Mouse (Mus musculus) leukemia stem cell, adult 10-12 weeks (primary cell): ENCODE measurements around the gene Vmn1r201. TPM values are rescaled to one million over a fixed set of nuclear protein-coding genes. Genes with fewer than 3 reads are reported as not detected.

Experiments used
- polyA plus RNA-seq: library from polyadenylated mRNA; stranded (reverse); fragments of >175 nt; gene quantifications from 2 replicates; pipeline ENCODE4 v1.2.3, GENCODE M21; 2012; ENCODE audit warnings: low replicate concordance

Vmn1r201 gene
- polyA plus RNA-seq = not detected in 2 replicates

GRCm38 (mm10) chr13:22471623-22472022 lies at the start of gene Vmn1r201:
Gene Vmn1r201, plus strand, starts transcription at chr13:22471923.

DNA sequence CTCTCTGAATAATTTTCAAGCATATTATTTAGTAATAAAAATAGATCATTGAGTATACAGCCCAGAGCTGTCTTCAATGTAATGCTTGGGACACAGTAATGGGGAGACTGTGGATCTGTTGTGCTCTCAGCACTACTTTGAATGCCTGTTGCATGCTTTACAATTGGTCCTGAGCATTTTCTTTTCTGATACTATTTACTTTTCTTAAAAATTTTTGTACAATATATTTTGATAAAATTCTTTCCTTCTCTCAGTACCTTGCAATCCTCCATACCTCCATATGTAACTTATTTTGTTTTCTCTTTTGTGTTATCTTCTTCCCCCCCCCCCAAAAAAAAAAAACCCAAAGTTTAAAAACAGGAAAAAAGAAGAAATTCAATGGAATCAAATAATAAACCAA lies 33.6 kb downstream of the Vmn1r201 start, which contains the start of gene Vmn1r202:
Gene Vmn1r202 (minus strand): TSS at position 101 of the 400 bp plus-strand sequence.

GRCm38 (mm10) chr13:22517814-22518213 lies 46.1 kb downstream of the Vmn1r201 start, which contains the start of gene Vmn1r203:
Gene Vmn1r203, plus strand, starts transcription at chr13:22518114.

Other genes with a start within 250 kb of the Vmn1r201 start
- not detected in 2 replicates for gene Vmn1r193, start 248.8 kb upstream of the Vmn1r201 start, polyA plus RNA-seq
- not detected in 2 replicates for gene Vmn1r194, start 227.7 kb upstream of the Vmn1r201 start, polyA plus RNA-seq
- not detected in 2 replicates for gene Vmn1r195, start 201.4 kb upstream of the Vmn1r201 start, polyA plus RNA-seq
- gene Vmn1r196, start 182.0 kb upstream of the Vmn1r201 start, polyA plus RNA-seq = not detected in 2 replicates
- gene Vmn1r197, start 147.3 kb upstream of the Vmn1r201 start, polyA plus RNA-seq = not detected in 2 replicates
- gene Vmn1r198, start 121.6 kb upstream of the Vmn1r201 start, polyA plus RNA-seq = not detected in 2 replicates
- not detected in 2 replicates for gene Vmn1r199, start 92.1 kb upstream of the Vmn1r201 start, polyA plus RNA-seq
- gene Vmn1r200, start 81.5 kb upstream of the Vmn1r201 start, polyA plus RNA-seq = not detected in 2 replicates
- not detected in 2 replicates for gene Vmn1r202, start 33.5 kb downstream of the Vmn1r201 start, polyA plus RNA-seq
- gene Vmn1r203, start 46.2 kb downstream of the Vmn1r201 start, polyA plus RNA-seq = not detected in 2 replicates
- gene Vmn1r204, start 81.3 kb downstream of the Vmn1r201 start, polyA plus RNA-seq = 0.27 TPM in 1 of 2 replicates, not detected in the other
- gene Vmn1r205, start 121.1 kb downstream of the Vmn1r201 start, polyA plus RNA-seq = not detected in 2 replicates
- gene Vmn1r206, start 152.3 kb downstream of the Vmn1r201 start, polyA plus RNA-seq = not detected in 2 replicates